Mouse (Mus musculus): ENCODE results near the gene Hoxa5.

Gene Hoxa5

GRCm38 (mm10) chr6:52215771-52216535 is 11.6 kb upstream of the Hoxa5 start:
- DNase-seq (ENCODE audit: low spot score in 2 of 2) = no peak

- DNase-seq (ENCODE audit: low spot score in 2 of 2) = no peak
Observed at GRCm38 (mm10) chr6:52215070-52215469, 10.7 kb upstream of the Hoxa5 start.

- no peak for DNase-seq (ENCODE audit: low spot score in 2 of 2)
Observed at GRCm38 (mm10) chr6:52214271-52214670, 9.9 kb upstream of the Hoxa5 start.

GRCm38 (mm10) chr6:52213119-52213986 is 9.0 kb upstream of the Hoxa5 start, which contains the start of the genes Hoxa3 and Gm28308:
Gene Hoxa3 (minus strand): TSS chr6:52213336.
Gene Gm28308 (minus strand): TSS chr6:52213339.
- no peak for DNase-seq (ENCODE audit: low spot score in 2 of 2)

GRCm38 (mm10) chr6:52212556-52213118 is 8.2 kb upstream of the Hoxa5 start:
- peak in 1 of 2 experiments; percentile 52 for DNase-seq (ENCODE audit: low spot score in 2 of 2)

- DNase-seq (ENCODE audit: low spot score in 2 of 2) = no peak
Observed at GRCm38 (mm10) chr6:52211961-52212360, 7.6 kb upstream of the Hoxa5 start.

GRCm38 (mm10) chr6:52211170-52211935 is 7.0 kb upstream of the Hoxa5 start:
- peak; percentile 55 to 65 for DNase-seq (ENCODE audit: low spot score in 2 of 2)

GRCm38 (mm10) chr6:52209685-52210046 is 5.3 kb upstream of the Hoxa5 start:
- no peak for DNase-seq (ENCODE audit: low spot score in 2 of 2)

- DNase-seq (ENCODE audit: low spot score in 2 of 2) = no peak
Observed at GRCm38 (mm10) chr6:52208868-52209684, 4.7 kb upstream of the Hoxa5 start.

- DNase-seq (ENCODE audit: low spot score in 2 of 2) = no peak
Observed at GRCm38 (mm10) chr6:52208072-52208867, 3.9 kb upstream of the Hoxa5 start, which contains the start of gene Hoxa6. Gene Hoxa6 (minus strand): TSS chr6:52208722.

GRCm38 (mm10) chr6:52207684-52207976 is 3.2 kb upstream of the Hoxa5 start:
- no peak for DNase-seq (ENCODE audit: low spot score in 2 of 2)

GRCm38 (mm10) chr6:52206882-52207683 is 2.7 kb upstream of the Hoxa5 start:
- no peak for DNase-seq (ENCODE audit: low spot score in 2 of 2)

GRCm38 (mm10) chr6:52205638-52206621 is 1.5 kb upstream of the Hoxa5 start:
- no peak for DNase-seq (ENCODE audit: low spot score in 2 of 2)

- DNase-seq (ENCODE audit: low spot score in 2 of 2) = no peak
Observed at GRCm38 (mm10) chr6:52205221-52205620, 834 bp upstream of the Hoxa5 start.

- DNase-seq (ENCODE audit: low spot score in 2 of 2) = no peak
Observed at GRCm38 (mm10) chr6:52203371-52204049, 877 bp downstream of the Hoxa5 start.

GRCm38 (mm10) chr6:52203121-52203370 is 1.3 kb downstream of the Hoxa5 start:
- DNase-seq (ENCODE audit: low spot score in 2 of 2) = no peak

- no peak for DNase-seq (ENCODE audit: low spot score in 2 of 2)
Observed at GRCm38 (mm10) chr6:52202362-52203120, 1.8 kb downstream of the Hoxa5 start.

All from natural killer cell, adult 2 months (primary cell).